Mouse (Mus musculus) embryonic fibroblast, embryonic 13.5 days (primary cell): ENCODE measurements around the gene Gpr12.

ENCODE experiments used
- CTCF ChIP-seq: IDR thresholded peaks from 2 replicates; pipeline ENCODE4 v1.5.1; 2011; ENCODE audit warnings: mild to moderate bottlenecking, control low read depth, low read length, moderate library complexity, borderline replicate concordance; ENCODE audit not compliant: insufficient read depth
- POLR2A ChIP-seq: IDR thresholded peaks from 2 replicates; pipeline ENCODE4 v1.6.1; 2011; ENCODE audit warnings: low read depth, mild to moderate bottlenecking, control low read depth, low read length, moderate library complexity

DNA sequence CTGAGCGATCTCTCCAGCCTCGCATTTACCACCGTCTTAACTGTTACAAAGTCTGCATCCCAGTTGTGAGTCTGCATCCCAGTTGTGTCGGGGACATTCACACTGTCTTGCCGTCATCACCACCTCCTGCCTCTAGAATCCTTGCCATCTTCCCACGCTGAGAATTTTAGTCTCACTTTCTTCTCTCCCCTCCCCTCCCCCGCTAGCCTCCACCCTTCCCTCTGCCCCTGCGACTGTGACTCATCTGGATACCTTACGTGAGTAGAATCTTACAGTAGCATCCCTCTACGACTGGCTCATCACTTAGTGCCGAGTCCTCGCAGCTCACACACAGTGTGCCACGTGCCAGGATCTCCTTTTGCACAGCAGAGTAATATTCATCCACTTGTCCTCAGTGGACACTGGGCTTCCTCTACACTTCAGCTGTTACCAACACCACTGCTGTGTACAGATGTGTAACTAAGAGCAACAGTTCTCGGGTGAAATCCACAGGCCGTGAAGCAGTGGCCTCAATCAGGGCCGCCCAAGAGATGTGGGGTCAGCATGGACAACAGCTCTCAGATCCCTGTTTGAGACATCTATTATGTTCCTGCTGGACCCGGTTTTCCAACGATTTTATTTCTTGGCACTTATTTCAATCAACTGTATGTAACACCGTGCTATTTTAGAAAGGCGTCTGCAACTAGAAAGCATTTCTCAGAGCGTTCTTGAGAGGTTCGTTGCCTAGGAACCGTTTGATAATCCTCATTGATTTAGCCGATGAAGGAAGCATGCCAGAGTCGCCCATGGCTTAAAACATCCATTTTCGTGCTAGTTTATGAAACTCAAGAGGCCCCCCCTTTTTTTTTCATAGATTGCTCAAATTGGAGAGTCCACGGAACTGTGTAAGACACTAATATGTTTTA is 13.4 kb upstream of the Gpr12 start:
- no peak for TF ChIP-seq CTCF
- TF ChIP-seq POLR2A: no peak
